Mouse (Mus musculus) heart, adult 18-20 months (tissue): Measurements from ENCODE around the gene Pkn3. TPM values are rescaled to one million over a fixed set of nuclear protein-coding genes. Genes with fewer than 3 reads are reported as not detected.

Experiments used
- DNase-seq, 2 experiments: peaks; one replicate each; pipeline ENCODE4 v3.0.0; 2021 to 2022; ENCODE audit warnings: mixed read lengths in 1 of 2
- total RNA-seq, 2 experiments: library from RNA; stranded (reverse); gene quantifications; 2 replicates each; pipeline ENCODE4 v1.2.3; 2021

Gene Pkn3
- total RNA-seq, 2 experiments from 2014 or later = 7.8 to 9.3 TPM

GRCm38 (mm10) chr2:30063235-30063634 is 14.2 kb upstream of the Pkn3 start:
- DNase-seq = no peak

DNA sequence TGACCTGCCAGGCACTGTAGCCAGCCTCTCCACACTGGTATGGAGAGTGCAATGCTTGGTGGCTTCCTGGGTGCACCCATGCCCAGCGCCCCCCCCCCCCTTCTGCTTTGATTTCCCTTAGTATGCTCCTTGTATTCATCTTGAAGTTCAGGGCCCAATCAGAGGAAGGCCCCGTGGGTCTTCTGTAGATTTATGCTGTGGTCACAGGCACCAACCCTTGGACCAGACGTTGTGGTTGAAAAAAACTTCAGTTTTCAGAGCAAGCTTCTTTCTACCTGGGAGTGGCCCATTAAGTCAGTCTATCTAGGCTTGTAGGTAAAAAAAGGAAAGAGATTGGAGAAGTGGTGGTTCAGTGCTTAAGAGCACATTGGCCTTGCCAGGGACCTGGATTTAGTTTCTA is 13.7 kb upstream of the Pkn3 start:
- no peak for DNase-seq

GRCm38 (mm10) chr2:30064298-30064697 is 13.2 kb upstream of the Pkn3 start:
- no peak for DNase-seq

- peak; percentile 92 to 98 for DNase-seq
These were observed 11.2 kb upstream of the Pkn3 start for GRCm38 (mm10) chr2:30066046-30066901.

- peak; percentile 49 to 55 for DNase-seq
These were observed 10.2 kb upstream of the Pkn3 start for GRCm38 (mm10) chr2:30067031-30067888.

GRCm38 (mm10) chr2:30067962-30068361 is 9.5 kb upstream of the Pkn3 start:
- DNase-seq = no peak

GRCm38 (mm10) chr2:30072875-30073274 is 4.6 kb upstream of the Pkn3 start:
- DNase-seq = no peak

DNA sequence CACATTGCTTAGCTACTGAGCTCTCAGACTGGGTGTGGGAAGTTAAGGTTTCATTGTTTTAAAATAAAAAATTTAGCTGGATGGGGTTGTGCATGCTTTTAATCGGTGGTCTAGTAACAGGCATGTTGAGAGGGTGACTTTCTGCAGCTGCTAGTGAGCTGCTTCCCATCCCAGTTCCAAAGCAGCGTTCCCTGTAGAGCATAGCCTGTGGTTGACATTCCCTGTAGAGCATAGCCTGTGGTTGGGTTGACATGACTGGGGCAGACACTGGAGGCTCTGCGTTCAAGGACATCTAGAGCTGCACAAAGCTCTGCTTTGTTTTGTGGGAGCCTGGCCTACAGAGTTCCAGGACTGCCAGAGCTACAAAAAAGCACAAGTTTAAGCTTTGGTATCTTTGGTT is 4.2 kb upstream of the Pkn3 start:
- DNase-seq = no peak

- no peak for DNase-seq
These were observed 1.9 kb upstream of the Pkn3 start for GRCm38 (mm10) chr2:30075625-30076024.

GRCm38 (mm10) chr2:30076439-30076838 is 1.0 kb upstream of the Pkn3 start:
- no peak for DNase-seq

GRCm38 (mm10) chr2:30076959-30077358 is 525 bp upstream of the Pkn3 start:
- DNase-seq = no peak

DNA sequence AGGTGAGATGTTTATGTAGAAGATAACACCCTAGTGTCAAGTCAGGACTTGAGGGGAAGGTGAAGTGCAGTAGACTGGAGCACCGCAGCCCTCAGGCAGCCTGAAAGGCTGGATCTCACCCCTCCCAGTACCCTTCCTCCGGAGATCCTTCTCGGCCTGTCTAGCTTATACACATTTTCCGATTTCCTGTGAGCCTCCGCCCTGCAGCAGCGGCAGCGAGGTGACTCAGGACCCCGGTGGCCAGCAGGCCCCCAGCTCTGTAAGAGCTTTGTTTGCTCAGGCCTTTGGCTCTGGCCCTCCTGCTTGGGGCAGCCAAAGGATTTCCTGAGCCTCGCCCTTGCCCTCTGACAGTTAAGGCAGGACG is 847 bp downstream of the Pkn3 start:
- DNase-seq = peak; percentile 71 to 85

DNA sequence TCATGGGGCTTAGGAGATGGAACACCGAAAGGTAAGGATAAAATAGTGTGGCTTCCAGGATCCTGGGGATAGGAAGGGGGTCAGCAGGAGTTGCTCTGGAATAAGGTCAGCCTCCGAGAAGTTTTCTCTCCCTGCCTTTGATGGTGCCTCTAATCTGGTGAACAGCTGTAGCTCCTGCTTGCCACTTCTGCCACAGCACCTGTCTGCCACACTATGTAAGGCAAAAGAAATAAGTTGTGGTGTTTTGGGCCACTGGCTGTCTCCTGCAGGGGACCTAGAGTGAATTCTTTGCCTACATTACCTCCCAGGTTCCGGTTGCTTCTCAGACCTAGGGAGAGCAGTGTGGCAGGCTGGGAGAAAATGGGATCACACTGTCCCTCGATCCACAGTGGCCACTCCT is 1.3 kb downstream of the Pkn3 start:
- no peak for DNase-seq

- DNase-seq = no peak
These were observed 2.8 kb downstream of the Pkn3 start for GRCm38 (mm10) chr2:30080181-30080800.

- DNase-seq = no peak
These were observed 6.6 kb downstream of the Pkn3 start for GRCm38 (mm10) chr2:30084113-30084512.

GRCm38 (mm10) chr2:30084632-30085031 is 7.1 kb downstream of the Pkn3 start:
- no peak for DNase-seq

DNA sequence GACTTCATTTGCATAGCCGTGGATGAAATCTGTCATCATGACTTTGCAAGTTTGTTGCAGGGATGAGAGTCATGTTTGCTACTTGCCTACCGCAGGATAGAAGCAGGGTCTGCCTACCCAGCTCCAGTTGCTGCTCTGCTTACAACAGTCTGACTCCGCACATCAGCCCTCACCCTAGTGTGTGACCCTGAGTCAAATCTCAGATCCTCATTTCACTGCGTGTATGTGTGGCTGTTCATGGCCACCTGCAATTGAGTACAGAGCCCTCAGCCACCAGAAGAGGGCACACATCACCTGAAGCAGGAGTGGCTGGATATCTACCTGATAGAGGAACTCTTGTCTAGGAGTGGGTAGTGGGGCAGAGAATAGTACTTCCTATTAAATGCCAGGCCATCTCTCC is 9.8 kb downstream of the Pkn3 start:
- no peak for DNase-seq

GRCm38 (mm10) chr2:30091521-30091920 is 14.0 kb downstream of the Pkn3 start:
- DNase-seq = no peak

- DNase-seq = peak in 1 of 2 experiments; percentile 17
These were observed 14.9 kb downstream of the Pkn3 start for GRCm38 (mm10) chr2:30092280-30092918.

DNA sequence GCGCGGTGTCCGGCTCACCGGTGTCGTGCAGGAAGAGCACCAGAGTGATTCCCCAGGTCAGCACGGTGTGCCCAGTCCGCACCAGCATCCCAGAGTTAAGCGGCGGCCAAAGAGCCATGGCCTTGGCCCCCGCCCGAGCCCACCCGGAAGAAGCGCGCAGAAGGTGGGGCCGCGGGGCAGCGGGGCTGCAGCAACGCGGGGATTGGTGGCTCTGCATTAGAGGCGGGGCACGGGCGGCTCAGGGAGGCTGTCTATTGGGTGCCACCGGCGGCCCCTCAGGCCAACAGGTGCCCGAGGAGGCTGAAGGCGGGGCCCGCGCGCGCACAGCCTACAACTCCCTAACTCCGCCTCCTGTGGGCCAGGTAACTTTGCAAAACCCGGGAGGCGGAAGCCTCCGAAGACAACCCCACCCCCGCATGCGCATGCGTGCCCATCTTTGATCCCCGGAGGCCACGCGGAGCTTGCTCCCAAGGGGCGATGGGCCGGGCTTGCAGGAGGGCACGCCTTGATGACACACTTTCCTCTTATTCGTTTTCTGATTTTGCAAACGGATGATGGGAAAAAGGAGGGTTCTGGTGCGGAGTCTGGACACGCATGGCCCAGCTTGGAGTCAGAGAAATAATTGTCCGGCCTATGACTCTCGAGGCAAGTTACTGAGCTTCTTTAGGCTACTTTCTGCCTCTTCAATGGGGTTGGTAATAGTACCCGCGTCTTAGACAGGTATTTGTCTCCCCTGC is 16.2 kb downstream of the Pkn3 start, which contains the start of gene Zdhhc12:
Gene Zdhhc12, minus strand, starts transcription at position 178 of the 737 bp plus-strand sequence.
- peak; percentile 91 to 97 for DNase-seq

- no peak for DNase-seq
These were observed 16.7 kb downstream of the Pkn3 start for GRCm38 (mm10) chr2:30094208-30094588.
